Comparison of ENCODE assay signal across 15 mouse cellular contexts in genomic region chr1:166750236-166750635, GRCm38 (mm10).
DNase-seq lines count a peak whose midpoint lies in the region; ATAC-seq and TF ChIP-seq lines count a peak whose summit lies in the region.
"Had no signal": no experiment of that assay in that cellular context is flagged by ENCODE, and none has a peak within 500 bp of the region (broad histone marks: within the 10 kb centered on the region; RNA-seq: fewer than 3 reads in every experiment).

No protein-coding gene starts in this region.

- no peak overlapping the region for H3K4me3 ChIP-seq in liver, postnatal 0 days (ENCODE audit: low read depth, low read length)
- no peak overlapping the region for H3K4me3 ChIP-seq in kidney, adult 2 months (ENCODE audit: insufficient read depth, low read depth, low read length)
- no peak overlapping the region for H3K4me3 ChIP-seq in gastrocnemius, adult 2 months
- H3K4me3 ChIP-seq: limb, embryonic 12.5 days; stomach, embryonic 15.5 days had no signal

- no peak for TF ChIP-seq POLR2A in brain, embryonic 14.5 days (IDR thresholded peaks at IDR 0.05; ENCODE audit: borderline replicate concordance, extremely low read depth, insufficient read depth, insufficient read length, poor library complexity, severe bottlenecking)
- no peak for TF ChIP-seq POLR2A in kidney, adult 2 months (IDR thresholded peaks at IDR 0.05; ENCODE audit: low read depth, low read length)

- TF ChIP-seq CTCF in brain, embryonic 14.5 days (IDR thresholded peaks at IDR 0.05; ENCODE audit: borderline replicate concordance, extremely low read depth, insufficient read depth, insufficient read length), result no peak
- no peak for TF ChIP-seq CTCF in liver, postnatal 0 days (IDR thresholded peaks at IDR 0.05; ENCODE audit: low read depth)
- TF ChIP-seq CTCF in kidney, adult 2 months (conservative IDR thresholded peaks at IDR 0.05; ENCODE audit: insufficient read depth, insufficient read length, low read depth, low read length), result no peak
- TF ChIP-seq CTCF in gastrocnemius, adult 2 months (IDR thresholded peaks at IDR 0.05), result no peak

- H3K27me3 ChIP-seq in liver, postnatal 0 days (ENCODE audit: insufficient read depth, low read length), result no peaks in the 10 kb centered on the region
- no peaks in the 10 kb centered on the region for H3K27me3 ChIP-seq in kidney, adult 2 months (replicated peaks; ENCODE audit: control insufficient read depth, insufficient read depth, low read length)
- H3K27me3 ChIP-seq: limb, embryonic 12.5 days; stomach, embryonic 15.5 days had no signal

- H3K36me3 ChIP-seq in liver, postnatal 0 days (replicated peaks; ENCODE audit: insufficient read depth, low read length), result no peaks in the 10 kb centered on the region
- no peaks in the 10 kb centered on the region for H3K36me3 ChIP-seq in kidney, adult 2 months (ENCODE audit: control insufficient read depth, insufficient read depth, low read length)
- H3K36me3 ChIP-seq: limb, embryonic 12.5 days; stomach, embryonic 15.5 days had no signal

- WGBS in liver, postnatal 0 days (ENCODE audit: insufficient replicate concordance), result 74% methylated on average over 4 of the region's 4 CpGs
- 86% methylated on average over 4 of the region's 4 CpGs for WGBS in kidney, adult 2 months

- no peaks in the 10 kb centered on the region for H3K4me1 ChIP-seq in liver, postnatal 0 days (ENCODE audit: insufficient read depth)
- no peaks in the 10 kb centered on the region for H3K4me1 ChIP-seq in kidney, adult 2 months (ENCODE audit: control insufficient read depth, insufficient read depth, low read length)
- H3K4me1 ChIP-seq: limb, embryonic 12.5 days; stomach, embryonic 15.5 days had no signal

- no peak for TF ChIP-seq EP300 in liver, postnatal 0 days (IDR thresholded peaks at IDR 0.05; ENCODE audit: low read depth)

- H3K9ac ChIP-seq in liver, postnatal 0 days (replicated peaks), result no peak overlapping the region
- H3K9ac ChIP-seq: limb, embryonic 12.5 days; stomach, embryonic 15.5 days had no signal

- intact Hi-C loops in gastrocnemius, adult 2 months (cut with DNase I), result no loop called here

- H3K4me2 ChIP-seq in liver, postnatal 0 days (ENCODE audit: low read depth, low read length), result no peak overlapping the region
- H3K4me2 ChIP-seq: limb, embryonic 12.5 days; stomach, embryonic 15.5 days had no signal

- no peaks in the 10 kb centered on the region for H3K9me3 ChIP-seq in liver, postnatal 0 days (ENCODE audit: low read length)
- H3K9me3 ChIP-seq: limb, embryonic 12.5 days; stomach, embryonic 15.5 days had no signal

- peak; percentile 87 for ATAC-seq in frontal cortex, adult (ENCODE audit: low TSS enrichment)
- ATAC-seq in liver, postnatal 0 days, result no peak
- ATAC-seq: activated CD4-positive, CD25-positive, alpha-beta regulatory T cell, adult 4 months had no signal

- H3K27ac ChIP-seq in liver, postnatal 0 days (ENCODE audit: low read depth), result no peak overlapping the region
- H3K27ac ChIP-seq in kidney, adult 2 months (ENCODE audit: insufficient read depth, low read depth, low read length), result no peak overlapping the region
- H3K27ac ChIP-seq in gastrocnemius, adult 2 months, result no peak overlapping the region
- H3K27ac ChIP-seq: kidney, postnatal 0 days; limb, embryonic 12.5 days; stomach, embryonic 15.5 days had no signal

- no peak for DNase-seq in frontal cortex, postnatal 10 days (ENCODE audit: low spot score in 2 of 2)
- DNase-seq in brain, embryonic 14.5 days (ENCODE audit: low read depth), result peak; percentile 84
- DNase-seq in cerebellum, postnatal 10 days, result peak; percentile 74 to 76
- DNase-seq in layer of hippocampus, adult 9-11 months, result peak; percentile 53
- DNase-seq in liver, postnatal 0 days, result no peak
- DNase-seq in kidney, adult 2 months, result no peak
- DNase-seq in gastrocnemius, adult 2 months, result no peak
- DNase-seq: heart, postnatal 10 days; lung, adult 18-20 months; thymus, postnatal 4 days had no signal

Comparison
In these comparisons a context has a peak if more than half of its experiments do, and no peak if none do; other contexts are left out.
1. DNase-seq: peak in brain, embryonic 14.5 days (single experiment), cerebellum, postnatal 10 days (2 of 2) and layer of hippocampus, adult 9-11 months (single experiment); none in frontal cortex, postnatal 10 days (0 of 2), liver, postnatal 0 days (single experiment), kidney, adult 2 months (single experiment) and gastrocnemius, adult 2 months (single experiment).